Mouse (Mus musculus): ENCODE data around the gene Xndc1.

DNA sequence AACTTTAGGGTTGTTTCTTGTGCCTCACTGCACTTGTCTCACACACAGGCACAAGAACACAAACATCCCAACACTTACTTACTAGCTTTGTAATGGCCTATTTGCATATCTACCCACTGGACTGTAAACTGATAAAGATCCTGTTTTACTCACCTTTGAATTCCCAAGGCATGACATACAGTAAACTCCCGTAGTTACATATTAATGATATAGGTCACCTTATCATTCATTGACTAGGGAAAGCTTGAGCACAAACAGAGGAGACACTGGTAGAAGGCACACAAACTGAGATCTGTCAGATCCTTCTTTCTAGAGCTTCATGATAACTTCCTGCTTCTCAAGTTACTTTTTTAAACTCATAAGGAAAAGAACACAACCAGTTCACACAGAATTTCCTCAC is 3.1 kb upstream of the Xndc1 start:
- TF ChIP-seq TAL1 (IDR thresholded peaks at IDR 0.05; ENCODE audit: low read length) = no peak
- no peak for TF ChIP-seq GATA1 (IDR thresholded peaks at IDR 0.05; ENCODE audit: low read length)
